ENCODE assay signal across 22 mouse cellular contexts in the genomic region with DNA sequence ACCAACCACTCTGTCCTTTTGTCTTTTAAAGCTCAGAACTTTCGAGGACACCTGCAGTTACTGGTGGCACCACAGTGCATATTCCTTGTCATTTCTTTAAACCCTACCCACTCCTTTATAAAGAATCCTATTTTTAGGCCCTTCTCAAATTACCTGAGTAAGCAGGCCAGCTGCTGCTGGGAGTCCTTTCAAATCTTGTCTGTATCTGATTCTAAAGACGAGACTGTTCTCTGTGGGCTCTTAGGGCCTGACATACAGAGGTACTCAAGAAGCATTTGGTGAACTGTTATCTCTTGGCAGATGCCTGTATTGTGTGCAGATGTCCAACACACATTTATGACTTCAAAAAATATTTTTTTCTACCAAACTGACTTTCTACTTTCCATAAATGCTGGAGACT. TPM values are rescaled to one million over a fixed set of nuclear protein-coding genes. Genes with fewer than 3 reads are reported as not detected.
DNase-seq lines count a peak whose midpoint lies in the region; ATAC-seq and TF ChIP-seq lines count a peak whose summit lies in the region.
"Had no signal": no experiment of that assay in that cellular context is flagged by ENCODE, and none has a peak within 500 bp of the region (broad histone marks: within the 10 kb centered on the region; RNA-seq: fewer than 3 reads in every experiment).

No protein-coding gene starts in this region.

- no peaks in the 10 kb centered on the region for H3K27me3 ChIP-seq in Patski
- no peaks in the 10 kb centered on the region for H3K27me3 ChIP-seq in myocyte (ENCODE audit: control insufficient read depth, insufficient read depth, insufficient read length)
- H3K27me3 ChIP-seq: hindbrain, embryonic 13.5 days; megakaryocyte, embryonic 14.5 days; midbrain, embryonic 15.5 days; neural tube, embryonic 15.5 days had no signal

- peak; percentile 29 for DNase-seq in gastrocnemius, adult 2 months
- DNase-seq in gastrocnemius, postnatal 25 days, result no peak
- peak in 1 of 2 experiments; percentile 33 for DNase-seq in layer of hippocampus, adult 2 months (ENCODE audit: low spot score in 2 of 2)
- DNase-seq in layer of hippocampus, postnatal 36 days, result no peak
- no peak for DNase-seq in Patski (ENCODE audit: low read depth, low spot score)
- DNase-seq in adrenal gland, postnatal 4 days (ENCODE audit: low spot score in 2 of 2), result no peak
- DNase-seq in kidney, postnatal 36 days, result no peak
- DNase-seq: adrenal gland, adult 8-10 months; cerebellum, postnatal 10 days; gastrocnemius, postnatal 36 days; kidney, adult 2 months; kidney, postnatal 14 days; lung, adult 18-20 months; lung, postnatal 14 days; thymus, postnatal 14 days had no signal

- H3K4me2 ChIP-seq in myocyte (ENCODE audit: low read depth), result peak overlapping the region; percentile 48
- H3K4me2 ChIP-seq: hindbrain, embryonic 13.5 days; liver, embryonic 11.5 days; midbrain, embryonic 15.5 days; neural tube, embryonic 15.5 days had no signal

- H3K36me3 ChIP-seq in myocyte (ENCODE audit: control insufficient read depth, insufficient read depth), result no peaks in the 10 kb centered on the region
- H3K36me3 ChIP-seq: midbrain, embryonic 15.5 days had no signal

- no peak overlapping the region for H3ac ChIP-seq in myocyte (ENCODE audit: control insufficient read depth, insufficient read length)

- CTCF ChIA-PET in Patski (lab: Charles Lee), result interaction anchor here (0.9 to 2.3 kb wide), 3 partner anchors 13 to 32 kb away, joined by 3 to 7 read pairs (median 3); no protein-coding TSS in a partner anchor

- no peaks in the 10 kb centered on the region for H3K79me2 ChIP-seq in myocyte (ENCODE audit: control insufficient read depth, insufficient read depth)

- no peak for TF ChIP-seq CTCF in gastrocnemius, adult 2 months (IDR thresholded peaks at IDR 0.05)
- TF ChIP-seq CTCF in layer of hippocampus, adult 2 months (conservative IDR thresholded peaks at IDR 0.05), result no peak
- no peak for TF ChIP-seq CTCF in Patski (IDR thresholded peaks at IDR 0.05)

- peak overlapping the region; percentile 34 for H3K4me3 ChIP-seq in gastrocnemius, adult 2 months
- no peak overlapping the region for H3K4me3 ChIP-seq in layer of hippocampus, adult 2 months
- no peak overlapping the region for H3K4me3 ChIP-seq in myocyte
- H3K4me3 ChIP-seq: hindbrain, embryonic 13.5 days; megakaryocyte, embryonic 14.5 days; midbrain, embryonic 15.5 days; neural tube, embryonic 15.5 days had no signal

- in situ Hi-C loops in Patski (cut with MboI; ENCODE audit: low pct_unique_long_range_greater_than_20kb), result no loop called here

- peak overlapping the region; percentile 87 for H3K27ac ChIP-seq in gastrocnemius, adult 2 months
- H3K27ac ChIP-seq in layer of hippocampus, adult 2 months, result peak overlapping the region; percentile 98
- H3K27ac ChIP-seq: hindbrain, embryonic 13.5 days; midbrain, embryonic 15.5 days; neural tube, embryonic 15.5 days had no signal

- ATAC-seq in Patski, result peak; percentile 23
- ATAC-seq: inflammation-experienced regulatory T-cells, adult 6 months; midbrain, embryonic 15.5 days had no signal

- intact Hi-C loops in gastrocnemius, adult 2 months (cut with DNase I), result no loop called here

- no peak for TF ChIP-seq POLR2A in myocyte (IDR thresholded peaks at IDR 0.05; ENCODE audit: insufficient read length, low read depth)

- POLR2A ChIA-PET in Patski (lab: Charles Lee), result no interaction called here

TF ChIP-seq in myocyte, 11 proteins besides CTCF, POLR2A, EP300 and RAD21:
- TF ChIP-seq TCF3 (IDR thresholded peaks at IDR 0.05; ENCODE audit: insufficient read length, low read depth) (no peak), MYOG (IDR thresholded peaks at IDR 0.05; ENCODE audit: control insufficient read depth in 1 of 3, insufficient read depth in 1 of 3, insufficient read length in 2 of 3, low read depth in 2 of 3) (peak in 1 of 3 experiments; percentile 72), MYOD1 (IDR thresholded peaks at IDR 0.05; ENCODE audit: control insufficient read depth in 1 of 3, insufficient read length in 2 of 3, low read depth in 2 of 3) (peak in 2 of 3 experiments; percentile 34 to 66), TCF12 (IDR thresholded peaks at IDR 0.05; ENCODE audit: insufficient read depth, poor library complexity, severe bottlenecking) (peak; percentile 37)
TF ChIP-seq in myocyte: peak in this region for 3.

RNA-seq across cellular contexts. Expression of gene 4931440F15Rik, which starts 31.0 kb away (rescaled TPM):
- 1 to 10 TPM; 2.7 to 2.8 TPM for total RNA-seq in gastrocnemius, adult 2 months (2021)
- total RNA-seq in gastrocnemius, postnatal 25 days (2021), result 1 to 10 TPM; 2.1 to 2.6 TPM
- total RNA-seq in layer of hippocampus, adult 2 months (2021), result 1 to 10 TPM; 2.4 to 3.1 TPM
- 1 to 10 TPM; 1.9 to 3.6 TPM for total RNA-seq in layer of hippocampus, postnatal 36 days (2021)
- polyA plus RNA-seq in Patski (2021) (0.65 TPM), myocyte (2012; fragmentation: generic; extraction: Trizol) (0.04 TPM)
- under 1 TPM; 0.48 to 0.85 TPM for total RNA-seq in adrenal gland, postnatal 4 days (2021)
